Mouse (Mus musculus) lung, postnatal 0 days (tissue): ENCODE data around the gene Sf3a2.

Experiments used
- CTCF ChIP-seq: IDR thresholded peaks from 2 replicates; pipeline ENCODE4 v1.5.1; 2016; ENCODE audit warnings: antibody characterized with exemption, mild to moderate bottlenecking
- EP300 ChIP-seq: IDR thresholded peaks from 2 replicates; pipeline ENCODE4 v1.6.1; 2016; ENCODE audit warnings: antibody characterized with exemption, mild to moderate bottlenecking, control low read depth

- TF ChIP-seq EP300: no peak
- TF ChIP-seq CTCF: no peak
Observed at GRCm38 (mm10) chr10:80760596-80761524, 37.1 kb upstream of the Sf3a2 start.
